Mouse (Mus musculus) intestine, postnatal 0 days (tissue): ENCODE measurements around the gene Fam227b. TPM values are rescaled to one million over a fixed set of nuclear protein-coding genes. Genes with fewer than 3 reads are reported as not detected.

Source experiments
- ATAC-seq: fragments of 200-750 bp; cut with Nextera tagmentation; 2 replicates; pipeline ENCODE4 v1.8.0; 2017; ENCODE audit warnings: mild to moderate bottlenecking, moderate TSS enrichment, moderate library complexity
- H3K27ac ChIP-seq: fragments of 300-500 bp; sonication (generic); 2 replicates; pipeline ENCODE4 v1.5.1; 2014; ENCODE audit warnings: mild to moderate bottlenecking, low read depth, low read length, moderate library complexity
- H3K27me3 ChIP-seq: fragments of 300-500 bp; sonication (generic); replicated peaks from 2 replicates; pipeline ENCODE4 v1.6.1; 2014; ENCODE audit warnings: low read length, mixed read lengths; ENCODE audit not compliant: control insufficient read depth, insufficient read depth
- H3K36me3 ChIP-seq: fragments of 300-500 bp; sonication (generic); 2 replicates; pipeline ENCODE4 v1.6.1; 2014; ENCODE audit warnings: mild to moderate bottlenecking, moderate library complexity; ENCODE audit not compliant: control insufficient read depth, insufficient read depth
- H3K4me1 ChIP-seq: fragments of 300-500 bp; sonication (generic); replicated peaks from 2 replicates; pipeline ENCODE4 v1.6.1; 2014; ENCODE audit warnings: antibody characterized with exemption, low read length, mixed read lengths; ENCODE audit not compliant: control insufficient read depth, insufficient read depth
- H3K4me2 ChIP-seq: fragments of 300-500 bp; sonication (generic); replicated peaks from 2 replicates; pipeline ENCODE4 v1.6.1; 2014; ENCODE audit warnings: low read depth, mild to moderate bottlenecking, moderate library complexity
- H3K4me3 ChIP-seq: fragments of 300-500 bp; sonication (generic); 2 replicates; pipeline ENCODE4 v1.5.1; 2014; ENCODE audit warnings: low read depth, low read length
- H3K9ac ChIP-seq: fragments of 300-500 bp; sonication (generic); 2 replicates; pipeline ENCODE4 v1.6.1; 2014; ENCODE audit warnings: mild to moderate bottlenecking, low read depth, low read length
- H3K9me3 ChIP-seq: fragments of 300-500 bp; sonication (generic); 2 replicates; pipeline ENCODE4 v1.6.1; 2016; ENCODE audit warnings: mixed run types; ENCODE audit not compliant: control insufficient read depth
- CTCF ChIP-seq: sonication (generic); IDR thresholded peaks from 2 replicates; pipeline ENCODE4 v1.5.1; 2016; ENCODE audit warnings: low read depth, mild to moderate bottlenecking, control low read depth, antibody characterized with exemption, moderate library complexity
- WGBS: fragments of 180-500 bp; shearing (Covaris S2); extraction: QIAGEN DNeasy Blood & Tissue Kit; methylation state at CpG from one replicate; pipeline ENCODE4 v1.1.7; 2014; 5-methylcytosine and 5-hydroxymethylcytosine counted together
- polyA plus RNA-seq: library from polyadenylated mRNA; unstranded; fragments of >200 nt; fragmentation: Nextera tagmentation; extraction: Ambion mirVana; gene quantifications from 2 replicates; pipeline ENCODE4 v1.2.1, GENCODE M21; 2015

Gene Fam227b
- polyA plus RNA-seq, 1 experiment from 2014 or later: not detected

GRCm38 (mm10) chr2:126086187-126086586, 65.6 kb downstream of the Fam227b start:
- Histone ChIP-seq H3K9ac (no peak overlapping the region), H3K36me3 (no peaks in the 10 kb centered on the region), H3K9me3 (no peaks in the 10 kb centered on the region), H3K27ac (no peak overlapping the region), H3K4me1 (no peaks in the 10 kb centered on the region), H3K4me3 (no peak overlapping the region), H3K27me3 (no peaks in the 10 kb centered on the region), H3K4me2 (no peak overlapping the region)
- WGBS: 77% methylated on average over 8 of the region's 8 CpGs
- no peak for TF ChIP-seq CTCF
- ATAC-seq: no peak

GRCm38 (mm10) chr2:126084326-126084725, 67.5 kb downstream of the Fam227b start:
- H3K9ac ChIP-seq: no peak overlapping the region
- no peaks in the 10 kb centered on the region for H3K36me3 ChIP-seq
- H3K4me2 ChIP-seq: no peak overlapping the region
- no peak for ATAC-seq
- no peak overlapping the region for H3K27ac ChIP-seq
- H3K4me1 ChIP-seq: no peaks in the 10 kb centered on the region
- no peak for TF ChIP-seq CTCF
- H3K27me3 ChIP-seq: no peaks in the 10 kb centered on the region
- H3K4me3 ChIP-seq: no peak overlapping the region
- WGBS: 75% methylated on average over 3 of the region's 3 CpGs
- H3K9me3 ChIP-seq: no peaks in the 10 kb centered on the region

- no peak for TF ChIP-seq CTCF
- Histone ChIP-seq H3K27ac (no peak overlapping the region), H3K9ac (no peak overlapping the region), H3K4me3 (no peak overlapping the region), H3K4me2 (no peak overlapping the region), H3K4me1 (no peaks in the 10 kb centered on the region), H3K27me3 (no peaks in the 10 kb centered on the region), H3K9me3 (no peaks in the 10 kb centered on the region), H3K36me3 (no peaks in the 10 kb centered on the region)
- WGBS: 65% methylated on average over 2 of the region's 2 CpGs
- ATAC-seq: no peak
Observed at GRCm38 (mm10) chr2:126079086-126079485, 72.7 kb downstream of the Fam227b start.

- H3K9me3 ChIP-seq: no peaks in the 10 kb centered on the region
- no peak overlapping the region for H3K4me2 ChIP-seq
- ATAC-seq: no peak
- H3K4me3 ChIP-seq: no peak overlapping the region
- no peak overlapping the region for H3K9ac ChIP-seq
- H3K36me3 ChIP-seq: no peaks in the 10 kb centered on the region
- WGBS: 88% methylated on average over 6 of the region's 6 CpGs
- no peaks in the 10 kb centered on the region for H3K4me1 ChIP-seq
- no peak overlapping the region for H3K27ac ChIP-seq
- no peak for TF ChIP-seq CTCF
- no peaks in the 10 kb centered on the region for H3K27me3 ChIP-seq
Observed at GRCm38 (mm10) chr2:126076506-126076905, 75.3 kb downstream of the Fam227b start.

- H3K36me3 ChIP-seq: no peaks in the 10 kb centered on the region
- no peak overlapping the region for H3K9ac ChIP-seq
- WGBS: 73% methylated on average over 4 of the region's 4 CpGs
- no peak overlapping the region for H3K27ac ChIP-seq
- no peak for TF ChIP-seq CTCF
- H3K9me3 ChIP-seq: no peaks in the 10 kb centered on the region
- no peak overlapping the region for H3K4me2 ChIP-seq
- no peaks in the 10 kb centered on the region for H3K4me1 ChIP-seq
- H3K27me3 ChIP-seq: no peaks in the 10 kb centered on the region
- H3K4me3 ChIP-seq: no peak overlapping the region
- no peak for ATAC-seq
Observed at GRCm38 (mm10) chr2:126073744-126074143, 78.1 kb downstream of the Fam227b start.

- no peaks in the 10 kb centered on the region for H3K9me3 ChIP-seq
- no peaks in the 10 kb centered on the region for H3K27me3 ChIP-seq
- H3K4me3 ChIP-seq: no peak overlapping the region
- H3K4me2 ChIP-seq: no peak overlapping the region
- TF ChIP-seq CTCF: no peak
- no peak overlapping the region for H3K9ac ChIP-seq
- H3K27ac ChIP-seq: no peak overlapping the region
- no peaks in the 10 kb centered on the region for H3K4me1 ChIP-seq
- no peaks in the 10 kb centered on the region for H3K36me3 ChIP-seq
- WGBS: 71% methylated on average over 1 of the region's 1 CpGs
- ATAC-seq: no peak
Observed at GRCm38 (mm10) chr2:126069740-126070139, 82.1 kb downstream of the Fam227b start.

GRCm38 (mm10) chr2:126065303-126065856, 86.4 kb downstream of the Fam227b start:
- no peak for ATAC-seq
- 76% methylated on average over 3 of the region's 3 CpGs for WGBS
- Histone ChIP-seq H3K9me3 (no peaks in the 10 kb centered on the region), H3K4me2 (no peak overlapping the region), H3K27me3 (no peaks in the 10 kb centered on the region), H3K27ac (no peak overlapping the region), H3K4me3 (no peak overlapping the region), H3K9ac (no peak overlapping the region), H3K36me3 (no peaks in the 10 kb centered on the region), H3K4me1 (no peaks in the 10 kb centered on the region)
- TF ChIP-seq CTCF: no peak
